In genomic region chr5:5379501-5379869, GRCm38 (mm10) we compare ENCODE assay signal across 8 mouse cellular contexts. TPM values are rescaled to one million over a fixed set of nuclear protein-coding genes. Genes with fewer than 3 reads are reported as not detected.
A peak's percentile ranks its signal among the peaks of the same experiment; 100 is the strongest.
DNase-seq lines count a peak whose midpoint lies in the region; ATAC-seq lines count a peak whose summit lies in the region.

No protein-coding gene starts in this region.

- H3K4me3 ChIP-seq in lung, embryonic 16.5 days (ENCODE audit: low read length): peak overlapping the region; percentile 73
- H3K4me3 ChIP-seq in forebrain, embryonic 11.5 days (ENCODE audit: low read depth, low read length): peak overlapping the region; percentile 70
- peak overlapping the region; percentile 75 for H3K4me3 ChIP-seq in limb, embryonic 10.5 days
- H3K4me3 ChIP-seq in neural tube, embryonic 14.5 days (ENCODE audit: low read depth, low read length): peak overlapping the region; percentile 79

- ATAC-seq in lung, embryonic 16.5 days (ENCODE audit: low read depth): no peak
- no peak; the same call in 1 of the 2 replicates for ATAC-seq in forebrain, embryonic 11.5 days (replicated peaks; ENCODE audit: low FRiP score)
- ATAC-seq in neural tube, embryonic 14.5 days (ENCODE audit: low read depth): no peak

- H3K4me2 ChIP-seq in lung, embryonic 16.5 days (ENCODE audit: low read depth, low read length): peak overlapping the region; percentile 88
- peak overlapping the region; percentile 73 for H3K4me2 ChIP-seq in forebrain, embryonic 11.5 days (ENCODE audit: low read depth, low read length, severe bottlenecking)
- peak overlapping the region; percentile 77 for H3K4me2 ChIP-seq in neural tube, embryonic 14.5 days (ENCODE audit: low read depth, low read length)

- H3K27me3 ChIP-seq in lung, embryonic 16.5 days (ENCODE audit: control insufficient read depth, insufficient read depth, low read depth, low read length): no peaks in the 10 kb centered on the region
- no peaks in the 10 kb centered on the region for H3K27me3 ChIP-seq in forebrain, embryonic 11.5 days (ENCODE audit: control insufficient read depth, insufficient read depth, low read length)
- H3K27me3 ChIP-seq in limb, embryonic 10.5 days (ENCODE audit: low read depth, poor library complexity, severe bottlenecking): no peaks in the 10 kb centered on the region
- no peaks in the 10 kb centered on the region for H3K27me3 ChIP-seq in neural tube, embryonic 14.5 days (ENCODE audit: control insufficient read depth, insufficient read depth, low read length)

- DNase-seq in lung, postnatal 4 days: no peak
- no peak for DNase-seq in forebrain, embryonic 11.5 days (ENCODE audit: low spot score)
- DNase-seq in limb, embryonic 10.5 days (ENCODE audit: low spot score): no peak
- DNase-seq in frontal cortex, postnatal 10 days (ENCODE audit: low spot score in 2 of 2): no peak
- no peak for DNase-seq in gastrocnemius, postnatal 36 days
- no peak for DNase-seq in embryo, embryonic 10 days (ENCODE audit: low spot score)

- no peaks in the 10 kb centered on the region for H3K9me3 ChIP-seq in lung, embryonic 16.5 days (ENCODE audit: control insufficient read depth, low read length)
- H3K9me3 ChIP-seq in forebrain, embryonic 11.5 days (ENCODE audit: control insufficient read depth, low read length): no peaks in the 10 kb centered on the region
- H3K9me3 ChIP-seq in limb, embryonic 10.5 days (replicated peaks): no peaks in the 10 kb centered on the region
- H3K9me3 ChIP-seq in neural tube, embryonic 14.5 days (ENCODE audit: control insufficient read depth, low read length): no peaks in the 10 kb centered on the region

- H3K9ac ChIP-seq in lung, embryonic 16.5 days (ENCODE audit: low read length): peak overlapping the region; percentile 94
- H3K9ac ChIP-seq in forebrain, embryonic 11.5 days (ENCODE audit: low read length): peak overlapping the region; percentile 95
- peak overlapping the region; percentile 93 for H3K9ac ChIP-seq in neural tube, embryonic 14.5 days (replicated peaks; ENCODE audit: low read depth, low read length)

- WGBS in lung, embryonic 16.5 days: under 1% methylated on average over 14 of the region's 14 CpGs
- under 1% methylated on average over 14 of the region's 14 CpGs for WGBS in forebrain, embryonic 11.5 days
- WGBS in limb, embryonic 10.5 days: 1% methylated on average over 14 of the region's 14 CpGs
- 0% methylated on average over 14 of the region's 14 CpGs for WGBS in neural tube, embryonic 14.5 days

- peaks cover 8% of the 10 kb centered on the region for H3K4me1 ChIP-seq in lung, embryonic 16.5 days (replicated peaks; ENCODE audit: control insufficient read depth, insufficient read depth, low read length)
- no peaks in the 10 kb centered on the region; the same call in 1 of the 2 replicates for H3K4me1 ChIP-seq in forebrain, embryonic 11.5 days (replicated peaks; ENCODE audit: control insufficient read depth, insufficient read depth, low read length)
- H3K4me1 ChIP-seq in limb, embryonic 10.5 days: peaks cover 21% of the 10 kb centered on the region
- peaks cover 11% of the 10 kb centered on the region; the same call in 1 of the 2 replicates for H3K4me1 ChIP-seq in neural tube, embryonic 14.5 days (ENCODE audit: control insufficient read depth, insufficient read depth, low read length)

- H3K36me3 ChIP-seq in lung, embryonic 16.5 days (ENCODE audit: control insufficient read depth, insufficient read depth, low read length): no peaks in the 10 kb centered on the region
- no peaks in the 10 kb centered on the region for H3K36me3 ChIP-seq in forebrain, embryonic 11.5 days (ENCODE audit: control insufficient read depth, insufficient read depth, low read length)
- no peaks in the 10 kb centered on the region for H3K36me3 ChIP-seq in limb, embryonic 10.5 days
- H3K36me3 ChIP-seq in neural tube, embryonic 14.5 days (ENCODE audit: control insufficient read depth, insufficient read depth, low read length): no peaks in the 10 kb centered on the region

- intact Hi-C loops in gastrocnemius, postnatal 36 days (cut with DNase I): no loop called here

- peak overlapping the region; percentile 93 for H3K27ac ChIP-seq in lung, embryonic 16.5 days (ENCODE audit: low read length)
- H3K27ac ChIP-seq in forebrain, embryonic 11.5 days (ENCODE audit: low read depth, low read length): peak overlapping the region; percentile 72; the same call in 1 of the 2 replicates
- H3K27ac ChIP-seq in limb, embryonic 10.5 days: peak overlapping the region; percentile 97
- peak overlapping the region; percentile 92 for H3K27ac ChIP-seq in neural tube, embryonic 14.5 days (ENCODE audit: low read depth, low read length)

RNA-seq across cellular contexts. Expression of gene Cdk14, which starts 40.6 kb away (rescaled TPM):
- 28.6 and 29.1 TPM in 2 replicates for polyA plus RNA-seq in lung, embryonic 16.5 days (2015; fragmentation: Nextera tagmentation; extraction: Ambion mirVana)
- polyA plus RNA-seq in forebrain, embryonic 11.5 days (2014; fragmentation: Nextera tagmentation; extraction: Ambion mirVana): 23.5 and 24.0 TPM in 2 replicates
- 11.8 and 16.1 TPM in 2 replicates for polyA plus RNA-seq in limb, embryonic 10.5 days (2016; fragmentation: Nextera tagmentation; extraction: Ambion mirVana)
- 51.9 and 53.5 TPM in 2 replicates for polyA plus RNA-seq in neural tube, embryonic 14.5 days (2014; fragmentation: Nextera tagmentation; extraction: Ambion mirVana)
- 1 to 10 TPM; 4.2 to 4.9 TPM for total RNA-seq in gastrocnemius, postnatal 36 days (2021)
